Mouse (Mus musculus) T-helper 2 cell (primary cell): Measurements from ENCODE around the gene Knop1.

ENCODE experiments used
- in situ Hi-C: fragments of 300-600 bp; cut with MboI, MseI; formaldehyde crosslinking; loops from one replicate; pipeline ENCODE4 v1.15.1; 2025; ENCODE audit warnings: high pct_unique_total_duplicates

The Knop1 gene

DNA sequence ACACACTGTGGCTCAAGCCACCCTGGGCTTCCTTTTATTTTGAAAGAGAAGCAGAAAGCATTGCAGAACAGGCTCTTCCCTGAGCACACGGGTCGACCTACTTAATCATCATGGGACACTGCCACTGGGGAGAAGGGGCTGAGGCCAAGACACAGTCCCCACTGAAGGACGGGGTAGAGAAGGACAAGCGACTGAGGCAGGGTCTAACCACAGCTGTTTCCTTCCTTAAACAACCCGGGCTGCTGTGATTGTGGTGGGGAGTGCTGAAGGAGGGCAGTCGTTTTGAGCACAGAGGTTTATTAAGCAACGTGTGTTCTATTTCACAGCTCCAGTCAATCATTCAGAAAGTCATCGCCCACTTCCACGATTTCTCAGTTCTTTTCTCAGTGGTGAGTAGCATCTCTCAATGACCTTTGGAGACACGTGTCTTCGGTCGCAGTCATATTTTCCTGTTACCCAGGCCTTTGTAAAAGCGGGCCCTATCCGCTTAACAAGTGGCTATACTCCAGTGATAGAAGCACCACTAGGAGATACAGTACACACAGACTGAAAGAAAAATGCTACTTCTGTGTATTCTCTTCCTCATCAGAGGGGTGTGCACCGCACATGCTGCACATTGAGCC, 55.8 kb downstream of the Knop1 start:
- in situ Hi-C loops: no loop called here

DNA sequence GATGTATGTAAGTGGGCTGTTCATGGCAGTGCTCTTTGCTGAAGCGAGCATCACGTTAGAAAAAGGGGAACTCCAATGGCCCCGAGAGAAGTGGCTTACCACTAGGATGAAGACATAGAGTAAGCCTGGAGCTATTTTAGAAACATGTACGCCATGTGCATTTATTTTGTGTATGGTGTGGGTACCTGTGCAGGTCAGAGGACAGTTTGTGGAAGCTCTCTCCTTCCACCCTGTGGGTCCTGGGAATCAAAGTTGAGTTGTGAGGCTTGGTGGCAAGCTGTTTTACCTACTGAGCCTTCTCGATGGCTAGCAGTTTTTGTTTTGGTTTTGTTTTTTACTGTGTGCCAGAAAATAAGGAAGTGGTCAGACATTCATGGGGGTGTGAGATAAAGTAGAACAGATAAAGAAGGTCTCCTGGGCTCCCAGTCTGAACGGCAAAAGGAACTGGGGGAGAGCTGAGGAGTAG, 57.9 kb downstream of the Knop1 start:
- in situ Hi-C loops: no loop called here

DNA sequence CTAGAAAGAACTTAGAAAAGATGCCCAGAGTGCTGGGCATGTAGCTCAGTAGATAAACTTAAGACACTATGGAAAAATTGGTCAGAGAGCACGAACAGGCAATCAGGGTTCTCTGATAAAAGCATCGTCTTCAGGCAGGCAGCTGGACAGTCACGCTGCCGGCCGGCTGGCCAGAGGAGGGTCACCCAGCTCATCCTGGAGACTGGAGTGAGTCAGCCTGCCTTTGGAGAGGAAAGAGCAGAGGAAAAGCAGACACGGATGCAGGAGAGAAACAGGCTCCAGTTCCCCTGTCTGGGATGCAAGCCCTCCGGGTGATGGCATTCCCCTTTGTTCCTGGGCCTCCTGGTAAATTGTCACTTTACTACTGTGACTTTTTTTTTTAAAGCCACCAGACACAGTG, 58.5 kb downstream of the Knop1 start:
- in situ Hi-C loops: no loop called here

DNA sequence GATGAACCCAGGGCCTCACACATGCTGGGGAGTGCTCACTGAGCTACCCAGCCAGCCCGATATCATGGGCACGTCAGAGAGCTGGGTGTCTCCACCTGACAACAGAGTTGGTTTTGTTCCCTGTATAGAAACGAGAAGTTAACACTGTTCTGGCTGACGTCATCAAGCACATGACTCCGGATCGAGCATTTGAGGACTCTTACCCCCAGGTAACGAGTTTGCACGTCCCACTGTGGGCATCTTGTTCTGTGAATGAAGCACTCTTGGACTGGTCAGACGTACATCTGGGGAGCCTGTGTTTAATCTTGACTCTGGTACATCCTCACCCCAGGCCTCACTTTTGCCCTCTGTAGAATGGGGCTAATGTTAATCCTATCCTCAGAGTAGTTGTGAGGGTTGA, 59.2 kb downstream of the Knop1 start:
- in situ Hi-C loops: no loop called here

DNA sequence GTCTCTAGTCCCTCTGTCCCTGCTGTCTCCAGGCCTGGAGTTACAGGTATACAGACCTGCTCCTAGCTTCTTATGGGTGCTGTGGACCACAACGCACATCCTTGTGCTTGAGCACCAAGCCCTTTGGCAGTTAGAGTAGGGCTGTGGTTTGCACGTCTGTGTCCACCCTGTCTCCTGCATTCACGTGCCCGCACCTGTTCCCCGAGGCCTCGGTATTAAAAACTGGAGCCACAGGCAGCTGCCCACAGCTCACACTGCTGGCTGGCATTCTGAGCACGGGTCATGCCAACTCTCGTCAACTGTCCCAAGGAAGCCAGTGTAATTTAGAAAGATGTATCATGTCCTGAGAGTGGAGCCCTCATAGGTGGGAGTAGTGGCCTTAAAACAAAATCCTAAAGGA, 60.3 kb downstream of the Knop1 start:
- in situ Hi-C loops: no loop called here

DNA sequence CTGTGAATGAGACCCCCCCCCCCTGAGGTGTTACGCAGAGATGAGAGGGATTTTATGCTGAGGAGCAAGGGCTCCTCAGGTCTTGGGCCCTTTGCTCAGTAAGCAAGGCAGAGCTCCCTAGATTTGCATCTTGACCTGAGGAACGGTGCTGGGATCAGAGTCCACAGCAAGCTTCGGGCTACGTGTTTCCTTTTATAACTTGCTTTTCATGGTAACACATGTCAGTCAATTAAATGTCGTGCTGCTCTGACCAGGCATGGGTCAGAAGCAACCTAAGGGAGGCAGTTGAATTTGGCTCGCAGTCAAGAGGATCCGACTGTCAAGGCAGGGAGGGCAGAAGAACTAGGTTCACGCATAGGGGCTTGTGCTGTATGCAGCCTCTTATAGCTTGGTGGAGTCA, 62.2 kb downstream of the Knop1 start:
- in situ Hi-C loops: no loop called here
